Mouse (Mus musculus) stomach, embryonic 14.5 days (tissue): ENCODE measurements at regions not wholly inside any gene's neighbourhood (a gene's known extent, or its start where the extent isn't known, plus 50 kb on each side); places are given as distances from the start of the nearest gene placed in this dataset.
A peak's percentile ranks its signal among the peaks of the same experiment; 100 is the strongest.

ENCODE experiments used
- ATAC-seq: fragments of 200-750 bp; cut with Nextera tagmentation; 2 replicates; pipeline ENCODE4 v1.8.0; 2017; ENCODE audit warnings: low read depth, moderate TSS enrichment; ENCODE audit not compliant: insufficient number of reproducible peaks, insufficient read depth, low FRiP score
- H3K27ac ChIP-seq: fragments of 300-500 bp; sonication (generic); 2 replicates; pipeline ENCODE4 v1.5.1; 2014; ENCODE audit warnings: mild to moderate bottlenecking, low read length, moderate library complexity, mixed read lengths
- H3K27me3 ChIP-seq: fragments of 300-500 bp; sonication (generic); 2 replicates; pipeline ENCODE4 v1.6.1; 2014; ENCODE audit warnings: low read length, control low read depth, mixed read lengths; ENCODE audit not compliant: control insufficient read depth, insufficient read depth
- H3K36me3 ChIP-seq: fragments of 300-500 bp; sonication (generic); 2 replicates; pipeline ENCODE4 v1.6.1; 2014; ENCODE audit warnings: mild to moderate bottlenecking, control low read depth, low read length, moderate library complexity, mixed read lengths; ENCODE audit not compliant: control insufficient read depth, insufficient read depth
- H3K4me1 ChIP-seq: fragments of 300-500 bp; sonication (generic); 2 replicates; pipeline ENCODE4 v1.6.1; 2014; ENCODE audit warnings: low read length, control low read depth, mixed read lengths; ENCODE audit not compliant: control insufficient read depth, insufficient read depth
- H3K4me2 ChIP-seq: fragments of 300-500 bp; sonication (generic); replicated peaks from 2 replicates; pipeline ENCODE4 v1.6.1; 2014; ENCODE audit warnings: low read depth, low read length, control low read depth
- H3K4me3 ChIP-seq: fragments of 300-500 bp; sonication (generic); 2 replicates; pipeline ENCODE4 v1.5.1; 2014; ENCODE audit warnings: low read depth, low read length, control low read depth
- H3K9ac ChIP-seq: fragments of 300-500 bp; sonication (generic); replicated peaks from 2 replicates; pipeline ENCODE4 v1.6.1; 2014; ENCODE audit warnings: low read depth, mild to moderate bottlenecking, control low read depth, low read length, moderate library complexity, mixed read lengths
- H3K9me3 ChIP-seq: fragments of 300-500 bp; sonication (generic); 2 replicates; pipeline ENCODE4 v1.6.1; 2016; ENCODE audit warnings: low read depth, low read length, control low read depth; ENCODE audit not compliant: control insufficient read depth
- WGBS: fragments of 180-500 bp; shearing (Covaris S2); extraction: QIAGEN DNeasy Blood & Tissue Kit; methylation state at CpG from one replicate; pipeline ENCODE4 v1.1.7; 2014; 5-methylcytosine and 5-hydroxymethylcytosine counted together

DNA sequence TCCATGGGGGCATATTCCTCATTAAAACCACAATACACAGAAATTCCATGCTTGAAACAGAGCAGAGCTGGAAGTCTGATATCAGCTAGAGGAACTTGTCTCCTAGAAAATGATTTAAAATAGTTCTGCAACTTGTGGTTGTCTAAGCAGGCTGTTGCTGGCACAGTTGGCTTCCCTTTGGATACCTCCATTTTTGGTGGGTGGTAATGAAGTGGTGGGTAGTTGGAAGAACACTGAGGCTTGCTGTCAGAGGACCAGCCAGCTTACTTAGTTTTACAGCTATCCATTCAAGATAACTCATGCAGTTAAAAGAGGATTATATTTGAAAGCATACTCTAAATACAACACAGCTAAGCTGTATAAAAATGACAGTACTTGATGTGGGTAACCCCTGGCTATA, 385.6 kb downstream of the Prdm13 start:
- Histone ChIP-seq H3K4me2 (no peak overlapping the region), H3K36me3 (no peaks in the 10 kb centered on the region), H3K27me3 (no peaks in the 10 kb centered on the region), H3K9me3 (no peaks in the 10 kb centered on the region), H3K9ac (no peak overlapping the region), H3K4me1 (no peaks in the 10 kb centered on the region), H3K27ac (no peak overlapping the region), H3K4me3 (no peak overlapping the region)
- ATAC-seq: no peak

DNA sequence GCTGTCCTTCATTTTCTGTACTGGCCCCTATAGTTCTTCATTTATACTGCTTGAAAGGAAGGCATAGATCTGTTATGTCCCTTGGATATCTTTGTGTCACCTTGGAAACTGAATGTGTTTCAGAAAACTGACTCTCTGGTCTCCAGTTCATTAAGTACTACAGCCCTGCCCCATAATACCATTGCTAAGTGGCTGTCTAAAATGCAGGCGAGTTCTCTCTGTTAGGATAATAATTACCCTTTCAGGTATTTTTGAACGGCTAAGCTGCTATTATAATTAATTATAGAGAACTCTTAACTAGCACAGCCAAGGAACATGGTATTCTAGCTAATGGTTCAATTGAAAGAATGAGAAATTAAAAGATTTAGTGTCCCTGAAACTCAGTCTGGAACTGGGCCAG, 418.5 kb downstream of the Prdm13 start:
- H3K9ac ChIP-seq: no peak overlapping the region
- H3K4me3 ChIP-seq: no peak overlapping the region
- H3K4me2 ChIP-seq: no peak overlapping the region
- no peaks in the 10 kb centered on the region for H3K27me3 ChIP-seq
- H3K27ac ChIP-seq: no peak overlapping the region
- no peaks in the 10 kb centered on the region for H3K36me3 ChIP-seq
- no peaks in the 10 kb centered on the region for H3K4me1 ChIP-seq
- H3K9me3 ChIP-seq: no peaks in the 10 kb centered on the region
- 62% methylated on average over 2 of the region's 2 CpGs for WGBS
- no peak for ATAC-seq

DNA sequence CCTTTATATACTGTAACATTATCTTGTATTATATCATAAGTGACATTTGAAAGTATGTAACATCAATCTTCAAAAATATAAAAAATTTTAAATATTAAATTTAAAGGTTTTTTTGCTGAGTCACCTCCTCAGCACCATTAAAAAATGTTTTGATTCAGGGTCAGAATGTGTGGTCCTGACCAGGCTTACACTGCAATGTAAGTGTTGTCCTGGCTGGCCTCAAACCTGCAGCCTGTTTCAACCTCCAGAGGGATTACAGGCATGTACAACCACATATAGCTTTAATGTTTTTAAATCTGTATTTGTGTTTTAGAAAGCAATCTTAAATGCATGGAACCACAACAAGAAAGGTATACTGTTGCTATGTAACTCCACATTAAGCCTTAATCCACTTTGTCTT, 418.9 kb downstream of the Prdm13 start:
- no peaks in the 10 kb centered on the region for H3K27me3 ChIP-seq
- H3K9me3 ChIP-seq: no peaks in the 10 kb centered on the region
- no peak overlapping the region for H3K9ac ChIP-seq
- H3K4me1 ChIP-seq: no peaks in the 10 kb centered on the region
- no peak overlapping the region for H3K4me3 ChIP-seq
- no peak overlapping the region for H3K4me2 ChIP-seq
- ATAC-seq: no peak
- no peak overlapping the region for H3K27ac ChIP-seq
- no peaks in the 10 kb centered on the region for H3K36me3 ChIP-seq

- Histone ChIP-seq H3K27ac (no peak overlapping the region), H3K9me3 (no peaks in the 10 kb centered on the region), H3K4me1 (no peaks in the 10 kb centered on the region), H3K9ac (no peak overlapping the region), H3K36me3 (no peaks in the 10 kb centered on the region), H3K4me2 (no peak overlapping the region), H3K4me3 (no peak overlapping the region), H3K27me3 (no peaks in the 10 kb centered on the region)
- no peak for ATAC-seq
- WGBS: 65% methylated on average over 2 of the region's 2 CpGs
Measured at GRCm38 (mm10) chr4:21250396-21250795, 435.4 kb downstream of the Prdm13 start.

- Histone ChIP-seq H3K36me3 (no peaks in the 10 kb centered on the region), H3K4me2 (no peak overlapping the region), H3K27me3 (no peaks in the 10 kb centered on the region), H3K9ac (no peak overlapping the region), H3K4me1 (no peaks in the 10 kb centered on the region), H3K4me3 (no peak overlapping the region), H3K9me3 (no peaks in the 10 kb centered on the region), H3K27ac (no peak overlapping the region)
- 37% methylated on average over 4 of the region's 4 CpGs for WGBS
- ATAC-seq: peak; percentile 65; the same call in 1 of the 2 replicates
Measured at GRCm38 (mm10) chr4:21222631-21223030, 463.1 kb downstream of the Prdm13 start.

- no peak overlapping the region for H3K4me2 ChIP-seq
- H3K27ac ChIP-seq: no peak overlapping the region
- no peak for ATAC-seq
- WGBS: 90% methylated on average over 4 of the region's 4 CpGs
- H3K9me3 ChIP-seq: no peaks in the 10 kb centered on the region
- no peaks in the 10 kb centered on the region for H3K36me3 ChIP-seq
- H3K4me3 ChIP-seq: no peak overlapping the region
- H3K4me1 ChIP-seq: no peaks in the 10 kb centered on the region
- no peak overlapping the region for H3K9ac ChIP-seq
- H3K27me3 ChIP-seq: no peaks in the 10 kb centered on the region
Measured at GRCm38 (mm10) chr4:21207617-21208016, 478.1 kb downstream of the Prdm13 start.

DNA sequence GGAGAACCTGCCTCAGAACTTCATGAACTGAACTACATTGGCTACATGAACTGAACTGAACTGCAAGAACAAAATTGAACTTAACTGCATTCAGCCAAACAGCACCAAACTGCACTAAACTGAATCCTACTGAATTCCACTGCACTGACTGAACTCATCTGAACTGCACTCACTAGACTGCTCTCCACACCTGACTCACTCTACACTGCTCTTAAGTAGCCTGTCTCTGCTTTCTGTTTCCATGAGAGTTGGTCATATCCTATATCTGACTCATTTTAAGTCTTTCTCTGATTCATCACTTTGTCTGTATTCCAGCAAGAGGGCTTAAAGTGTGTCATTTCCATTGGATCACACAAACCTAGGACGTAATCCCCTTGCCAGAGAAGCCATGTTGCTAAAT, 490.1 kb downstream of the Prdm13 start:
- no peak overlapping the region for H3K9ac ChIP-seq
- no peak for ATAC-seq
- no peak overlapping the region for H3K4me2 ChIP-seq
- H3K36me3 ChIP-seq: no peaks in the 10 kb centered on the region
- WGBS: 81% methylated on average over 1 of the region's 1 CpGs
- no peak overlapping the region for H3K4me3 ChIP-seq
- H3K27me3 ChIP-seq: no peaks in the 10 kb centered on the region
- no peak overlapping the region for H3K27ac ChIP-seq
- H3K4me1 ChIP-seq: no peaks in the 10 kb centered on the region
- no peaks in the 10 kb centered on the region for H3K9me3 ChIP-seq

DNA sequence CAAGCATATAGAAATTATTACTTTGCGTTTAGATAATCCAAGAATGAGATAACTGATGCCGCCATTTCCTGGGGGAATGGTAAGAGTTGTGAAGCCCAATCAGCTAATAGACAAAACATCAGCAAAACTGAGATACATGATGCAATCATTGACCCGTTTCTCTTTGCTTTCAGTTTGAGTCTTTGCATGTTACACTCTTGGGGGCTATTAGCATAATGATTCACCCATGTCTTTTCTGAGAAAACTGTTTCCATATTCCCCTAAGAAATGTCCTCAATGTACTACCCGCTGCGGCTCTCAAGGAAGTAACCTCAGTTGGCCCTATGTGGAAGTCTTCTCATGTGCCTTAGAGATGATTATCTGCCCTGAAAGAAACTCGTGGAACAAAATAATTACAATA, 512.0 kb downstream of the Prdm13 start:
- Histone ChIP-seq H3K36me3 (no peaks in the 10 kb centered on the region), H3K4me3 (no peak overlapping the region), H3K27ac (no peak overlapping the region), H3K9me3 (no peaks in the 10 kb centered on the region), H3K4me1 (no peaks in the 10 kb centered on the region), H3K27me3 (no peaks in the 10 kb centered on the region), H3K9ac (no peak overlapping the region), H3K4me2 (no peak overlapping the region)
- ATAC-seq: no peak
- WGBS: 79% methylated on average over 6 of the region's 6 CpGs

- no peak for ATAC-seq
- WGBS: 91% methylated on average over 1 of the region's 1 CpGs
Measured at GRCm38 (mm10) chr4:21173019-21173418, 512.7 kb downstream of the Prdm13 start.

More at GRCm38 (mm10) chr4:21173019-21173418, 512.7 kb downstream of the Prdm13 start:
- Histone ChIP-seq H3K4me2 (no peak overlapping the region), H3K4me3 (no peak overlapping the region), H3K27ac (no peak overlapping the region), H3K4me1 (no peaks in the 10 kb centered on the region), H3K36me3 (no peaks in the 10 kb centered on the region), H3K27me3 (no peaks in the 10 kb centered on the region), H3K9me3 (no peaks in the 10 kb centered on the region), H3K9ac (no peak overlapping the region)
